Mouse (Mus musculus) C2C12 (cell line): ENCODE results near the gene Tmem86a. TPM values are rescaled to one million over a fixed set of nuclear protein-coding genes. Genes with fewer than 3 reads are reported as not detected.

Experiments
- H3K27me3 ChIP-seq: one replicate; pipeline ENCODE4 v1.6.1; 2011; ENCODE audit not compliant: control insufficient read depth, insufficient read depth, insufficient read length
- H3K36me3 ChIP-seq: one replicate; pipeline ENCODE4 v1.6.1; 2011; ENCODE audit not compliant: control insufficient read depth, insufficient read depth
- H3K4me3 ChIP-seq: one replicate; pipeline ENCODE4 v1.5.1; 2011; ENCODE audit warnings: mild to moderate bottlenecking, control low read depth; ENCODE audit not compliant: poor library complexity, insufficient read depth, severe bottlenecking
- H3K79me2 ChIP-seq: one replicate; pipeline ENCODE4 v1.6.1; 2011; ENCODE audit not compliant: control insufficient read depth, insufficient read depth
- H3K79me3 ChIP-seq: one replicate; pipeline ENCODE4 v1.6.1; 2011; ENCODE audit warnings: low read depth, control low read depth
- H3ac ChIP-seq: one replicate; pipeline ENCODE3; 2011; ENCODE audit warnings: low read depth; ENCODE audit not compliant: control insufficient read depth, insufficient read length
- CEBPB ChIP-seq: IDR thresholded peaks from one replicate; pipeline ENCODE4 v1.6.1; 2011; ENCODE audit warnings: low read depth, mild to moderate bottlenecking, control low read depth, moderate library complexity
- CTCF ChIP-seq: IDR thresholded peaks from one replicate; pipeline ENCODE4 v1.5.1; 2011; ENCODE audit not compliant: control insufficient read depth, insufficient read depth, insufficient read length
- FOSL1 ChIP-seq: IDR thresholded peaks from one replicate; pipeline ENCODE4 v1.8.0; 2011; ENCODE audit warnings: mild to moderate bottlenecking, low read length; ENCODE audit not compliant: poor library complexity, insufficient read depth, severe bottlenecking
- MAX ChIP-seq: IDR thresholded peaks from one replicate; pipeline ENCODE4 v1.6.1; 2011; ENCODE audit warnings: mild to moderate bottlenecking, control low read depth
- MYOD1 ChIP-seq: IDR thresholded peaks from one replicate; pipeline ENCODE4 v1.6.1; 2011; ENCODE audit warnings: low read depth; ENCODE audit not compliant: control insufficient read depth, insufficient read length
- MYOG ChIP-seq: IDR thresholded peaks from one replicate; pipeline ENCODE4 v1.6.1; 2011; ENCODE audit not compliant: control insufficient read depth, insufficient read length; ENCODE audit errors: extremely low read depth
- USF1 ChIP-seq: IDR thresholded peaks from one replicate; pipeline ENCODE4 v1.6.1; 2011; ENCODE audit warnings: low read depth, mild to moderate bottlenecking, control low read depth, moderate library complexity
- polyA plus RNA-seq: library from polyadenylated mRNA; unstranded; fragments of >200 nt; fragmentation: generic; extraction: Trizol; gene quantifications from one replicate; pipeline ENCODE4 v1.2.1, GENCODE M21; 2012; ENCODE audit warnings: missing spikeins

Tmem86a gene
- polyA plus RNA-seq, 1 experiment = 6.8 TPM

GRCm38 (mm10) chr7:47007109-47007780 is 43.2 kb upstream of the Tmem86a start:
- TF ChIP-seq CEBPB (no peak), FOSL1 (no peak), USF1 (no peak), CTCF (no peak), MYOG (no peak), MAX (no peak), MYOD1 (no peak)

GRCm38 (mm10) chr7:47007818-47008167 is 42.6 kb upstream of the Tmem86a start:
- TF ChIP-seq CTCF (peak; percentile 46), FOSL1 (no peak)
- H3K4me3 ChIP-seq = peak overlapping the region; percentile 66
- H3K36me3 ChIP-seq = no peaks in the 10 kb centered on the region
- H3ac ChIP-seq = peak overlapping the region; percentile 68
- peaks cover 46% of the 10 kb centered on the region for H3K79me3 ChIP-seq
- peaks cover 51% of the 10 kb centered on the region for H3K79me2 ChIP-seq
- no peaks in the 10 kb centered on the region for H3K27me3 ChIP-seq

More at GRCm38 (mm10) chr7:47007109-47007780, 43.2 kb upstream of the Tmem86a start:
- Histone ChIP-seq H3K4me3 (peak overlapping the region; percentile 66), H3K36me3 (no peaks in the 10 kb centered on the region), H3K27me3 (no peaks in the 10 kb centered on the region), H3K79me3 (peaks cover 49% of the 10 kb centered on the region), H3K79me2 (peaks cover 57% of the 10 kb centered on the region), H3ac (peak overlapping the region; percentile 68)

- Histone ChIP-seq H3K79me3 (peaks cover 41% of the 10 kb centered on the region), H3K79me2 (peaks cover 45% of the 10 kb centered on the region), H3K36me3 (no peaks in the 10 kb centered on the region), H3K27me3 (no peaks in the 10 kb centered on the region), H3K4me3 (peak within 1 kb of the TSS; percentile 66), H3ac (peak within 1 kb of the TSS; percentile 82)
- TF ChIP-seq CEBPB (peak; percentile 95), MAX (peak; percentile 51), MYOD1 (no peak)
Observed at GRCm38 (mm10) chr7:47008168-47008993, 42.0 kb upstream of the Tmem86a start, which contains the start of gene Spty2d1. Gene Spty2d1 (minus strand): TSS chr7:47008411.

DNA sequence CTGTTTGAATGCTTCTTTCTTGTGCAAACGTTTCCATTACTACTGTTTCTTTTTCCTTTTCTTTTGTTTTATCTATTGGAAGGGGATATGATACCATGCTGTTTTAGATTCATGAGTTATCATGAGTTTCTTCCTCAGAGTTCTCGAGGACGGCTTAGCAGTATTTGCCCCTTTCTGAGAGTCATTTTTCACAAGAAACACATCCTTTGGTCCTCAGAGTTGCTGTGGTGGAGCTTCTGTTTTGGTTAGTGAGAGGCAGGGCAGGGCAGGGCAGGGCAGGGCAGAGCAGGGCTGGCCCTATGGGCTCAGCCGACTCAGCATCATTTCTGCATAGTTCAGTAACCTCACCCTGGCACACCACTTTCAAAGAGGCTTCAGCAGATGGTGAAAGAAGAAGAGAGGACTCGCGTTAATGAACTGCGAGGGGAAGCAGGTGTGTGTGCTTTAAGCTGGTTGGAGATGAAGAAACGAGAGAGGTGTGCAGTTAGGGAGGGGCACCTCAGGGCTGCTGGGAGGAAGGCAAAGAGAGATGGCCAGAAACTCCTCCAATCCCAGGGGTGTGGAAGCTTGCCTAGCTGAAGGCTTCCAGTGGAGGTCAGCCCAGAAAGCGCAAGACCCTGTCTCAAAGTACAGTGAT is 37.2 kb upstream of the Tmem86a start:
- TF ChIP-seq FOSL1 (no peak), MYOD1 (no peak), CTCF (no peak), MAX (no peak), USF1 (no peak)
- Histone ChIP-seq H3K27me3 (no peaks in the 10 kb centered on the region), H3ac (no peak overlapping the region), H3K4me3 (no peak overlapping the region), H3K79me3 (no peaks in the 10 kb centered on the region), H3K36me3 (no peaks in the 10 kb centered on the region), H3K79me2 (no peaks in the 10 kb centered on the region)

DNA sequence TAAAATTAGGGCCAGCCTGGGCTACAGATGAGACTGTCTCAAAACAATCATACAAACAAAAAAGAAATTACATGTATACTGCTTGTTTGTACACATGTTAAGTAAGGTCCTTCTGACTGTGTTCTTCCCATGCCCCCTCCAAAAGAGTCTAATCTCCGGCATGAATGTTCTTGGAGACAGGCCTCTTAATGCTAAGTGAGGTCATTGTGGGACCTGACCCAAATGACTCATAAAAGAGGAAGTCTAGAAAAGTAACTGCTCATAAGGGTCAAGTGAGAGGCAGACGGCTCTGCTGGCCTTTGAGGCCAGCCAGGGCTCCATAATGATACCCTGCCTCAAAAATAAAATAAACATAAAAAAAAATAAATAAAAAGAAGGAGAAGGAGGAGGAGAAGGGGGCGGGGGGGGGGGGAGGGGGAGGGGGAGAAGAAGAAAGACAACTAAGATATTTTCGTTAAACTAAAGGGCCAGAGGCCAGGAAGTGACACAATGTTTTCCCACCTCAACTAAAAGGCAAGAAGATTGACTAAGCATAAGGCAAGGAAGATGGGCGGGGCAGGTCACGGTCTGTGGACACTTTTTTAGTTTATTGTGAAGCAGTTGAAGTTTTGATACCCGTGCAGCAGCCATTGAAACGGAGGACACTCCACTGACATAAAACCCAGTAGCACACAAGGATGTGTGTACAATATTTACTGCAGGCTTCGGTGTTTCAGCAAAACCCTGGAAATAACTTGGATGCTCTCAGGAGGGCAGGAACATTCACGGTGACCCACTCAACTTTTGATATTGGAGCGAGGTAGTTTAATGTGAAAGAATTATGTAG is 35.6 kb upstream of the Tmem86a start:
- no peak for TF ChIP-seq MAX
- TF ChIP-seq MYOD1 = no peak
- TF ChIP-seq MYOG = no peak
- no peak for TF ChIP-seq FOSL1
- no peak for TF ChIP-seq CTCF
- no peak for TF ChIP-seq USF1
- TF ChIP-seq CEBPB = no peak
- Histone ChIP-seq H3K27me3 (no peaks in the 10 kb centered on the region), H3K4me3 (no peak overlapping the region), H3ac (no peak overlapping the region), H3K36me3 (no peaks in the 10 kb centered on the region), H3K79me2 (no peaks in the 10 kb centered on the region), H3K79me3 (no peaks in the 10 kb centered on the region)
